Comparison of ENCODE assay signal across 8 mouse cellular contexts in genomic region chr11:69621571-69622268, GRCm38 (mm10). TPM values are rescaled to one million over a fixed set of nuclear protein-coding genes. Genes with fewer than 3 reads are reported as not detected.
A peak's percentile ranks its signal among the peaks of the same experiment; 100 is the strongest.
DNase-seq lines count a peak whose midpoint lies in the region; ATAC-seq lines count a peak whose summit lies in the region.

TSS of gene Sat2 (plus strand) at chr11:69622024.

- intact Hi-C loops in heart, postnatal 36 days (cut with DNase I): no loop called here

- no peak within 1 kb of the TSS for H3K27ac ChIP-seq in brown adipose tissue, adult 24 weeks (replicated peaks; ENCODE audit: low read depth, low read length)
- H3K27ac ChIP-seq in forebrain, embryonic 13.5 days: peak within 1 kb of the TSS; percentile 59
- H3K27ac ChIP-seq in midbrain, embryonic 11.5 days (ENCODE audit: low read depth, low read length): peak within 1 kb of the TSS; percentile 48; the same call in 1 of the 2 replicates

- no peaks in the 10 kb centered on the region for H3K9me3 ChIP-seq in erythroblast, embryonic 14.5 days (ENCODE audit: control insufficient read depth, low read length)
- H3K9me3 ChIP-seq in forebrain, embryonic 13.5 days (replicated peaks): no peaks in the 10 kb centered on the region
- no peaks in the 10 kb centered on the region for H3K9me3 ChIP-seq in midbrain, embryonic 11.5 days (ENCODE audit: control insufficient read depth, low read length)

- no peaks in the 10 kb centered on the region for H3K36me3 ChIP-seq in erythroblast, embryonic 14.5 days (ENCODE audit: control insufficient read depth)
- H3K36me3 ChIP-seq in forebrain, embryonic 13.5 days (ENCODE audit: poor library complexity, severe bottlenecking): no peaks in the 10 kb centered on the region
- H3K36me3 ChIP-seq in midbrain, embryonic 11.5 days (ENCODE audit: control insufficient read depth, insufficient read depth, low read length): no peaks in the 10 kb centered on the region

- H3K9ac ChIP-seq in forebrain, embryonic 13.5 days: peak within 1 kb of the TSS; percentile 78
- peak within 1 kb of the TSS; percentile 81 for H3K9ac ChIP-seq in midbrain, embryonic 11.5 days (ENCODE audit: low read length)

- WGBS in forebrain, embryonic 13.5 days: 0% methylated on average over 20 of the region's 20 CpGs
- WGBS in midbrain, embryonic 11.5 days: under 1% methylated on average over 20 of the region's 20 CpGs

- peaks cover 4% of the 10 kb centered on the region for H3K27me3 ChIP-seq in erythroblast, embryonic 14.5 days (ENCODE audit: control insufficient read depth)
- no peaks in the 10 kb centered on the region for H3K27me3 ChIP-seq in forebrain, embryonic 13.5 days
- no peaks in the 10 kb centered on the region for H3K27me3 ChIP-seq in midbrain, embryonic 11.5 days (ENCODE audit: control insufficient read depth, insufficient read depth, low read length)

- ATAC-seq in erythroblast, adult 5-6 weeks (replicated peaks; ENCODE audit: low FRiP score, poor library complexity, severe bottlenecking): no peak; the same call in 1 of the 2 replicates
- peak; percentile 80 for ATAC-seq in forebrain, embryonic 13.5 days
- ATAC-seq in midbrain, embryonic 11.5 days (ENCODE audit: low FRiP score): peak; percentile 87

- peak within 1 kb of the TSS; percentile 63 for H3K4me3 ChIP-seq in erythroblast, embryonic 14.5 days (replicated peaks)
- peak within 1 kb of the TSS; percentile 79 for H3K4me3 ChIP-seq in brown adipose tissue, adult 24 weeks (ENCODE audit: insufficient read depth, low read depth, low read length)
- peak within 1 kb of the TSS; percentile 53 for H3K4me3 ChIP-seq in forebrain, embryonic 13.5 days
- H3K4me3 ChIP-seq in midbrain, embryonic 11.5 days (ENCODE audit: low read depth, low read length): peak within 1 kb of the TSS; percentile 39

- H3K4me1 ChIP-seq in erythroblast, embryonic 14.5 days (ENCODE audit: control insufficient read depth): peaks cover 45% of the 10 kb centered on the region
- H3K4me1 ChIP-seq in brown adipose tissue, adult 24 weeks (ENCODE audit: control insufficient read depth, insufficient read depth, insufficient read length, low read length): no peaks in the 10 kb centered on the region
- peaks cover 16% of the 10 kb centered on the region for H3K4me1 ChIP-seq in forebrain, embryonic 13.5 days
- peaks cover 14% of the 10 kb centered on the region for H3K4me1 ChIP-seq in midbrain, embryonic 11.5 days (ENCODE audit: control insufficient read depth, insufficient read depth, low read length)

- peak within 1 kb of the TSS; percentile 80 for H3K4me2 ChIP-seq in forebrain, embryonic 13.5 days
- peak within 1 kb of the TSS; percentile 65 for H3K4me2 ChIP-seq in midbrain, embryonic 11.5 days

- peak; percentile 60 to 79 for DNase-seq in heart, postnatal 36 days
- DNase-seq in layer of hippocampus, postnatal 36 days: peak; percentile 48 to 50
- peak; percentile 97 for DNase-seq in midbrain, embryonic 11.5 days (ENCODE audit: low spot score, missing footprints)
- DNase-seq in yolk sac, embryonic 10.5 days (ENCODE audit: low spot score): peak; percentile 86

RNA-seq across cellular contexts. Expression of gene Sat2, which starts in this region (rescaled TPM):
- not detected in 2 replicates for polyA plus RNA-seq in erythroblast, embryonic 14.5 days (2012)
- not detected in 2 replicates for total RNA-seq in erythroblast, adult 5-6 weeks (2015; ENCODE audit: low replicate concordance)
- total RNA-seq in erythroblast, adult 5-6 weeks (2017; ENCODE audit: low replicate concordance): 0.70 TPM in 1 of 2 replicates, not detected in the other
- polyA plus RNA-seq in brown adipose tissue, adult 24 weeks (2012; ENCODE audit: insufficient read depth, insufficient read length, missing spikeins): 8.6 and 10.9 TPM in 2 replicates
- 20.6 and 22.7 TPM in 2 replicates for polyA plus RNA-seq in forebrain, embryonic 13.5 days (2015; fragmentation: Nextera tagmentation; extraction: Ambion mirVana)
- total RNA-seq in heart, postnatal 36 days (2021): 1 to 10 TPM; 3.7 to 4.1 TPM
- total RNA-seq in layer of hippocampus, postnatal 36 days (2021): 10 to 100 TPM; 11.7 to 13.7 TPM
- polyA plus RNA-seq in midbrain, embryonic 11.5 days (2014; fragmentation: Nextera tagmentation; extraction: Ambion mirVana): 13.1 and 16.8 TPM in 2 replicates
